Comparison of ENCODE assay signal across 14 mouse cellular contexts in genomic region chr9:91351961-91352411, GRCm38 (mm10). TPM values are rescaled to one million over a fixed set of nuclear protein-coding genes. Genes with fewer than 3 reads are reported as not detected.
DNase-seq lines count a peak whose midpoint lies in the region; ATAC-seq and TF ChIP-seq lines count a peak whose summit lies in the region.
"Had no signal": no experiment of that assay in that cellular context is flagged by ENCODE, and none has a peak within 500 bp of the region (broad histone marks: within the 10 kb centered on the region; RNA-seq: fewer than 3 reads in every experiment).

No protein-coding gene starts in this region.

- H3K9me3 ChIP-seq in hindbrain, embryonic 10.5 days, result no peaks in the 10 kb centered on the region
- no peaks in the 10 kb centered on the region for H3K9me3 ChIP-seq in midbrain, embryonic 16.5 days (replicated peaks; ENCODE audit: control insufficient read depth, low read length, poor library complexity, severe bottlenecking)
- H3K9me3 ChIP-seq in stomach, postnatal 0 days (ENCODE audit: control insufficient read depth, low read length), result no peaks in the 10 kb centered on the region
- H3K9me3 ChIP-seq in kidney, embryonic 16.5 days (ENCODE audit: low read length), result no peaks in the 10 kb centered on the region
- H3K9me3 ChIP-seq: embryonic facial prominence, embryonic 12.5 days; lung, embryonic 15.5 days had no signal

- no peak for TF ChIP-seq POLR2A in cortical plate, adult 2 months (IDR thresholded peaks at IDR 0.05; ENCODE audit: extremely low read depth, insufficient read depth, low read length)

- H3K9ac ChIP-seq in midbrain, embryonic 16.5 days (ENCODE audit: low read depth, low read length), result peak overlapping the region; percentile 46; the same call in 1 of the 2 replicates
- no peak overlapping the region for H3K9ac ChIP-seq in stomach, postnatal 0 days (ENCODE audit: low read length)
- H3K9ac ChIP-seq in kidney, embryonic 16.5 days (replicated peaks; ENCODE audit: low read length), result no peak overlapping the region
- H3K9ac ChIP-seq: embryonic facial prominence, embryonic 12.5 days; lung, embryonic 15.5 days had no signal

- H3K27me3 ChIP-seq in hindbrain, embryonic 10.5 days (ENCODE audit: insufficient read depth, poor library complexity, severe bottlenecking), result peaks cover 100% of the 10 kb centered on the region
- peaks cover 20% of the 10 kb centered on the region for H3K27me3 ChIP-seq in midbrain, embryonic 16.5 days (ENCODE audit: control insufficient read depth, insufficient read depth, low read depth, low read length)
- H3K27me3 ChIP-seq in stomach, postnatal 0 days (ENCODE audit: control insufficient read depth, insufficient read depth, low read length), result peaks cover 25% of the 10 kb centered on the region
- H3K27me3 ChIP-seq in kidney, embryonic 16.5 days (ENCODE audit: insufficient read depth, low read length), result peaks cover 84% of the 10 kb centered on the region

- no peaks in the 10 kb centered on the region for H3K36me3 ChIP-seq in hindbrain, embryonic 10.5 days
- H3K36me3 ChIP-seq in midbrain, embryonic 16.5 days (ENCODE audit: control insufficient read depth, insufficient read depth, low read length), result no peaks in the 10 kb centered on the region
- H3K36me3 ChIP-seq in stomach, postnatal 0 days (ENCODE audit: control insufficient read depth, insufficient read depth, low read length), result no peaks in the 10 kb centered on the region
- H3K36me3 ChIP-seq in kidney, embryonic 16.5 days (ENCODE audit: insufficient read depth, low read length), result no peaks in the 10 kb centered on the region
- H3K36me3 ChIP-seq: embryonic facial prominence, embryonic 12.5 days; lung, embryonic 15.5 days had no signal

- no peaks in the 10 kb centered on the region for H3K4me1 ChIP-seq in cortical plate, adult 2 months (ENCODE audit: control insufficient read depth, insufficient read depth, low read length)
- H3K4me1 ChIP-seq in hindbrain, embryonic 10.5 days (replicated peaks), result peaks cover 46% of the 10 kb centered on the region
- peaks cover 9% of the 10 kb centered on the region for H3K4me1 ChIP-seq in midbrain, embryonic 16.5 days (ENCODE audit: control insufficient read depth, insufficient read depth, low read length)
- H3K4me1 ChIP-seq in stomach, postnatal 0 days (replicated peaks; ENCODE audit: control insufficient read depth, insufficient read depth), result no peaks in the 10 kb centered on the region
- peaks cover 2% of the 10 kb centered on the region; the same call in 1 of the 2 replicates for H3K4me1 ChIP-seq in kidney, embryonic 16.5 days (ENCODE audit: insufficient read depth, low read length)

- H3K4me3 ChIP-seq in cortical plate, adult 2 months (ENCODE audit: insufficient read depth, low read length), result no peak overlapping the region
- H3K4me3 ChIP-seq in hindbrain, embryonic 10.5 days, result peak overlapping the region; percentile 48
- peak overlapping the region; percentile 14; the same call in 1 of the 2 replicates for H3K4me3 ChIP-seq in midbrain, embryonic 16.5 days (ENCODE audit: low read depth, low read length)
- H3K4me3 ChIP-seq in stomach, postnatal 0 days (ENCODE audit: low read depth, low read length), result no peak overlapping the region
- H3K4me3 ChIP-seq in kidney, embryonic 16.5 days (ENCODE audit: low read length), result no peak overlapping the region
- H3K4me3 ChIP-seq: embryonic facial prominence, embryonic 12.5 days; gastrocnemius, adult 2 months; lung, embryonic 15.5 days; myocyte had no signal

- TF ChIP-seq EP300 in stomach, postnatal 0 days (optimal IDR thresholded peaks at IDR 0.05), result no peak

- under 1% methylated on average over 13 of the region's 13 CpGs for WGBS in hindbrain, embryonic 10.5 days
- WGBS in midbrain, embryonic 16.5 days, result 8% methylated on average over 13 of the region's 13 CpGs
- WGBS in stomach, postnatal 0 days, result 4% methylated on average over 13 of the region's 13 CpGs
- WGBS in kidney, embryonic 16.5 days, result under 1% methylated on average over 13 of the region's 13 CpGs

- peak; percentile 60 for DNase-seq in cerebellum, adult 11-12 months
- peak; percentile 45 for DNase-seq in hindbrain, embryonic 10.5 days (ENCODE audit: low spot score)
- DNase-seq in stomach, postnatal 0 days (ENCODE audit: low spot score), result no peak
- DNase-seq in urinary bladder, postnatal 4 days (ENCODE audit: low spot score in 2 of 2), result no peak
- DNase-seq in adrenal gland, postnatal 4 days (ENCODE audit: low spot score in 2 of 2), result no peak
- DNase-seq: gastrocnemius, adult 2 months; heart, postnatal 14 days; spleen, adult 18-20 months had no signal

- TF ChIP-seq CTCF in cortical plate, adult 2 months (IDR thresholded peaks at IDR 0.05; ENCODE audit: extremely low read depth, insufficient read depth, low read length), result no peak
- no peak for TF ChIP-seq CTCF in stomach, postnatal 0 days (IDR thresholded peaks at IDR 0.05; ENCODE audit: low read depth)

- H3K27ac ChIP-seq in cortical plate, adult 2 months (ENCODE audit: insufficient read depth, low read length), result peak overlapping the region; percentile 84; the same call in 1 of the 2 replicates
- peak overlapping the region; percentile 81 for H3K27ac ChIP-seq in hindbrain, embryonic 10.5 days
- H3K27ac ChIP-seq in midbrain, embryonic 16.5 days (ENCODE audit: low read length), result peak overlapping the region; percentile 74
- H3K27ac ChIP-seq in stomach, postnatal 0 days (replicated peaks), result no peak overlapping the region
- no peak overlapping the region for H3K27ac ChIP-seq in kidney, embryonic 16.5 days (ENCODE audit: low read length)
- H3K27ac ChIP-seq: embryonic facial prominence, embryonic 12.5 days; gastrocnemius, adult 2 months; lung, embryonic 15.5 days had no signal

- no peak for ATAC-seq in midbrain, embryonic 16.5 days
- ATAC-seq in stomach, postnatal 0 days (ENCODE audit: low FRiP score, low TSS enrichment), result no peak
- ATAC-seq in kidney, embryonic 16.5 days (ENCODE audit: low FRiP score, low TSS enrichment), result no peak

- H3K4me2 ChIP-seq in midbrain, embryonic 16.5 days (ENCODE audit: low read length), result peak overlapping the region; percentile 54
- no peak overlapping the region for H3K4me2 ChIP-seq in stomach, postnatal 0 days (replicated peaks; ENCODE audit: low read depth)
- no peak overlapping the region for H3K4me2 ChIP-seq in kidney, embryonic 16.5 days (replicated peaks; ENCODE audit: low read depth, low read length)
- H3K4me2 ChIP-seq: embryonic facial prominence, embryonic 12.5 days; lung, embryonic 15.5 days had no signal

RNA-seq across cellular contexts. Expression of gene Zic4, which starts 10.2 kb away (rescaled TPM):
- 3.4 and 3.9 TPM in 2 replicates for polyA plus RNA-seq in cortical plate, adult 2 months (2012; rRNA removed)
- polyA plus RNA-seq in hindbrain, embryonic 10.5 days (2016; fragmentation: Nextera tagmentation; extraction: Ambion mirVana), result 16.9 and 19.8 TPM in 2 replicates
- 55.8 and 154 TPM in 2 replicates for polyA plus RNA-seq in midbrain, embryonic 16.5 days (2015; fragmentation: Nextera tagmentation; extraction: Ambion mirVana)
- not detected in 2 replicates for polyA plus RNA-seq in stomach, postnatal 0 days (2015; fragmentation: Nextera tagmentation; extraction: Ambion mirVana)
- polyA plus RNA-seq in kidney, embryonic 16.5 days (2015; fragmentation: Nextera tagmentation; extraction: Ambion mirVana), result not detected in 2 replicates
- total RNA-seq in adrenal gland, postnatal 4 days (2021), result under 1 TPM in 1 of 2 experiments, not detected in 1; 0.56 TPM
- total RNA-seq: gastrocnemius, adult 2 months; heart, postnatal 14 days had no signal
- polyA plus RNA-seq: lung, embryonic 15.5 days had no signal

RNA-seq across cellular contexts. Expression of gene Zic1, which starts 13.6 kb away (rescaled TPM):
- 21.0 and 26.3 TPM in 2 replicates for polyA plus RNA-seq in cortical plate, adult 2 months (2012; rRNA removed)
- 6.9 and 8.1 TPM in 2 replicates for polyA plus RNA-seq in hindbrain, embryonic 10.5 days (2016; fragmentation: Nextera tagmentation; extraction: Ambion mirVana)
- 9.1 and 20.6 TPM in 2 replicates for polyA plus RNA-seq in midbrain, embryonic 16.5 days (2015; fragmentation: Nextera tagmentation; extraction: Ambion mirVana)
- not detected in 2 replicates for polyA plus RNA-seq in stomach, postnatal 0 days (2015; fragmentation: Nextera tagmentation; extraction: Ambion mirVana)
- not detected in 2 replicates for polyA plus RNA-seq in kidney, embryonic 16.5 days (2015; fragmentation: Nextera tagmentation; extraction: Ambion mirVana)
- 1 to 10 TPM in 1 of 2 experiments, not detected in 1; 2.2 TPM for total RNA-seq in adrenal gland, postnatal 4 days (2021)
- total RNA-seq: heart, postnatal 14 days had no signal

Comparison
In these comparisons a context has a peak if more than half of its experiments do, and no peak if none do; other contexts are left out.
1. DNase-seq: peak in cerebellum, adult 11-12 months (single experiment) and hindbrain, embryonic 10.5 days (single experiment); none in stomach, postnatal 0 days (single experiment), urinary bladder, postnatal 4 days (0 of 2) and adrenal gland, postnatal 4 days (0 of 2).
2. H3K27ac ChIP-seq: peak in cortical plate, adult 2 months (single experiment), hindbrain, embryonic 10.5 days (single experiment) and midbrain, embryonic 16.5 days (single experiment); none in stomach, postnatal 0 days (single experiment) and kidney, embryonic 16.5 days (single experiment).
3. H3K4me3 ChIP-seq: peak in hindbrain, embryonic 10.5 days (single experiment) and midbrain, embryonic 16.5 days (single experiment); none in cortical plate, adult 2 months (single experiment), stomach, postnatal 0 days (single experiment) and kidney, embryonic 16.5 days (single experiment).